Mouse (Mus musculus) A20 (cell line): Measurements from ENCODE around the gene Olfr51.
"Not testable (repeated sequence)": the region's sequence is repeated elsewhere in the genome, so short reads cannot be mapped to it uniquely, and the experiment has no call there.

Experiments used
- DNase-seq: peaks from one replicate; pipeline ENCODE4 v3.0.0-alpha.2; 2011; ENCODE audit warnings: low read depth, low spot score

Olfr51 gene

GRCm38 (mm10) chr11:51003296-51003695 is at the start of gene Olfr51:
Gene Olfr51 (plus strand): TSS chr11:51003596.
- no peak for DNase-seq

GRCm38 (mm10) chr11:50953665-50954064 is 49.7 kb upstream of the Olfr51 start, which contains the start of gene Prop1:
Gene Prop1 (minus strand): TSS chr11:50953765.
- no peak for DNase-seq

GRCm38 (mm10) chr11:50964886-50965285 is 38.5 kb upstream of the Olfr51 start:
- no peak for DNase-seq

GRCm38 (mm10) chr11:50966230-50966629 is 37.2 kb upstream of the Olfr51 start, which contains the start of gene Olfr1378:
Gene Olfr1378 (plus strand): TSS chr11:50966530.
- DNase-seq: no peak

GRCm38 (mm10) chr11:50977216-50977615 is 26.2 kb upstream of the Olfr51 start:
- peak; percentile 10 for DNase-seq

- DNase-seq: no peak
Observed at GRCm38 (mm10) chr11:50981667-50982066, 21.7 kb upstream of the Olfr51 start, which contains the start of gene Olfr1377. Gene Olfr1377 (plus strand): TSS chr11:50981967.

- DNase-seq: no peak
Observed at GRCm38 (mm10) chr11:51011821-51012220, 8.4 kb downstream of the Olfr51 start.

- DNase-seq: no peak
Observed at GRCm38 (mm10) chr11:51013936-51014335, 10.5 kb downstream of the Olfr51 start, which contains the start of gene Olfr54. Gene Olfr54 (plus strand): TSS chr11:51014236.

GRCm38 (mm10) chr11:51016341-51016740 is 12.9 kb downstream of the Olfr51 start:
- peak; percentile 10 for DNase-seq

- DNase-seq: not testable (repeated sequence)
Observed at GRCm38 (mm10) chr11:51026811-51027210, 23.4 kb downstream of the Olfr51 start.

- not testable (repeated sequence) for DNase-seq
Observed at GRCm38 (mm10) chr11:51029381-51029780, 26.0 kb downstream of the Olfr51 start.

- no peak for DNase-seq
Observed at GRCm38 (mm10) chr11:51030225-51030624, 26.8 kb downstream of the Olfr51 start.

- peak; percentile 27 for DNase-seq
Observed at GRCm38 (mm10) chr11:51032851-51033250, 29.5 kb downstream of the Olfr51 start.

- DNase-seq: not testable (repeated sequence)
Observed at GRCm38 (mm10) chr11:51034141-51034540, 30.7 kb downstream of the Olfr51 start.

GRCm38 (mm10) chr11:51035951-51036350 is 32.6 kb downstream of the Olfr51 start:
- DNase-seq: no peak

- DNase-seq: not testable (repeated sequence)
Observed at GRCm38 (mm10) chr11:51044776-51045175, 41.4 kb downstream of the Olfr51 start.

GRCm38 (mm10) chr11:51047809-51048208 is 44.4 kb downstream of the Olfr51 start, which contains the start of gene Olfr1375:
Gene Olfr1375 (plus strand): TSS chr11:51048109.
- DNase-seq: not testable (repeated sequence)

- no peak for DNase-seq
Observed at GRCm38 (mm10) chr11:51051678-51052077, 48.3 kb downstream of the Olfr51 start.

GRCm38 (mm10) chr11:51053230-51053629 is 49.8 kb downstream of the Olfr51 start:
- peak; percentile 8 for DNase-seq

GRCm38 (mm10) chr11:51059151-51059571 is 55.8 kb downstream of the Olfr51 start, which contains the start of gene Zfp354a:
Gene Zfp354a (plus strand): TSS chr11:51059257.
- DNase-seq: no peak
